Mouse (Mus musculus) hematopoietic stem cell, adult 5-6 weeks (primary cell): ENCODE measurements around the gene Tomt. TPM values are rescaled to one million over a fixed set of nuclear protein-coding genes. Genes with fewer than 3 reads are reported as not detected.

Experiments used
- ATAC-seq, 2 experiments: fragments of 125-278 bp in 1 of 2; replicated peaks in 1 of 2; 2 replicates each; pipeline ENCODE4 v1.8.0; 2016 to 2017; ENCODE audit warnings: inconsistent platforms in 2 of 2, mild to moderate bottlenecking in 2 of 2, moderate number of reproducible peaks in 2 of 2, low read depth in 1 of 2, moderate TSS enrichment in 1 of 2; ENCODE audit not compliant: low FRiP score in 2 of 2, poor library complexity in 2 of 2, severe bottlenecking in 2 of 2, insufficient read depth in 1 of 2, low TSS enrichment in 1 of 2
- total RNA-seq: library from RNA; stranded (forward); fragments of 172-1452, 232-1000 nt; gene quantifications from 2 replicates; pipeline ENCODE4 v1.2.3, GENCODE M21; 2017

Gene Tomt
- total RNA-seq, 1 experiment from 2014 or later = 0.84 TPM

GRCm38 (mm10) chr7:101868241-101869162 is 37.7 kb downstream of the Tomt start:
- no peak for ATAC-seq

GRCm38 (mm10) chr7:101867482-101867881 is 38.7 kb downstream of the Tomt start:
- ATAC-seq = no peak

GRCm38 (mm10) chr7:101866491-101867265 is 39.5 kb downstream of the Tomt start:
- no peak for ATAC-seq

- ATAC-seq = no peak
These were observed 42.7 kb downstream of the Tomt start, which contains the start of gene Anapc15 for GRCm38 (mm10) chr7:101863415-101863814. Anapc15 (plus strand) TSS chr7:101863715.

GRCm38 (mm10) chr7:101862291-101862690 is 43.9 kb downstream of the Tomt start:
- no peak for ATAC-seq

- ATAC-seq = no peak
These were observed 45.2 kb downstream of the Tomt start for GRCm38 (mm10) chr7:101860978-101861377.

- ATAC-seq = no peak; a peak in 1 of 4 replicates
These were observed 47.8 kb downstream of the Tomt start for GRCm38 (mm10) chr7:101858362-101858761.

- ATAC-seq = no peak
These were observed 49.1 kb downstream of the Tomt start, which contains the start of gene Folr2 for GRCm38 (mm10) chr7:101857094-101857493. Folr2 (minus strand) TSS chr7:101857194.

- no peak for ATAC-seq
These were observed 52.3 kb downstream of the Tomt start for GRCm38 (mm10) chr7:101853816-101854215.

- no peak for ATAC-seq
These were observed 53.3 kb downstream of the Tomt start for GRCm38 (mm10) chr7:101852846-101853245.

- ATAC-seq = no peak
These were observed 54.5 kb downstream of the Tomt start for GRCm38 (mm10) chr7:101851689-101852088.

Other genes with a start within 250 kb of the Tomt start
- 20.1 and 21.3 TPM in 2 replicates for gene Clpb, start 242.7 kb downstream of the Tomt start, total RNA-seq
- gene Phox2a, start 88.0 kb downstream of the Tomt start, total RNA-seq = not detected in 2 replicates
- 11.0 and 11.9 TPM in 2 replicates for gene Inppl1, start 68.1 kb downstream of the Tomt start, total RNA-seq
- not detected in 2 replicates for gene Folr2, start 49.2 kb downstream of the Tomt start, total RNA-seq
- gene Anapc15, start 42.6 kb downstream of the Tomt start, total RNA-seq = 51.8 and 69.3 TPM in 2 replicates
- gene Folr1, start 35.6 kb downstream of the Tomt start, total RNA-seq = not detected in 2 replicates
- gene Lamtor1, start 455 bp downstream of the Tomt start, total RNA-seq = 42.7 and 71.2 TPM in 2 replicates
- 2.4 and 3.2 TPM in 2 replicates for gene Lrrc51, start 27.5 kb upstream of the Tomt start, total RNA-seq
- 315 and 392 TPM in 2 replicates for gene Numa1, start 27.8 kb upstream of the Tomt start, total RNA-seq
- gene Il18bp, start 112.3 kb upstream of the Tomt start, total RNA-seq = 3.9 and 4.7 TPM in 2 replicates
- 10.9 and 12.1 TPM in 2 replicates for gene Rnf121, start 159.1 kb upstream of the Tomt start, total RNA-seq
- gene Xndc1, start 159.2 kb upstream of the Tomt start, total RNA-seq = 38.6 and 41.2 TPM in 2 replicates
- gene Xntrpc, start 159.4 kb upstream of the Tomt start, total RNA-seq = 1.6 and 2.0 TPM in 2 replicates
- gene Trpc2, start 176.8 kb upstream of the Tomt start, total RNA-seq = not detected in 2 replicates
- gene Art1, start 195.4 kb upstream of the Tomt start, total RNA-seq = 0.55 and 1.5 TPM in 2 replicates
- 1.1 TPM in 1 of 2 replicates, not detected in the other for gene Art5, start 203.1 kb upstream of the Tomt start, total RNA-seq
- gene Chrna10, start 210.5 kb upstream of the Tomt start, total RNA-seq = 0.31 and 0.60 TPM in 2 replicates